Mouse (Mus musculus) liver, postnatal 0 days (tissue): ENCODE measurements at regions not wholly inside any gene's neighbourhood (a gene's known extent, or its start where the extent isn't known, plus 50 kb on each side); places are given as distances from the start of the nearest gene placed in this dataset.

ENCODE experiments used
- ATAC-seq: fragments of 200-750 bp; cut with Nextera tagmentation; 2 replicates; pipeline ENCODE4 v1.8.0; 2017; ENCODE audit warnings: mild to moderate bottlenecking, moderate library complexity
- DNase-seq: peaks from one replicate; pipeline ENCODE4 v3.0.0-alpha.2; 2016
- H3K27ac ChIP-seq: fragments of 300-500 bp; sonication (generic); 2 replicates; pipeline ENCODE4 v1.5.1; 2014; ENCODE audit warnings: antibody characterized with exemption, moderate library complexity, mild to moderate bottlenecking, low read depth
- H3K27me3 ChIP-seq: fragments of 300-500 bp; sonication (generic); 2 replicates; pipeline ENCODE4 v1.6.1; 2014; ENCODE audit warnings: low read length, control low read depth, mixed read lengths; ENCODE audit not compliant: insufficient read depth
- H3K36me3 ChIP-seq: fragments of 300-500 bp; sonication (generic); replicated peaks from 2 replicates; pipeline ENCODE4 v1.6.1; 2014; ENCODE audit warnings: mild to moderate bottlenecking, control low read depth, low read length, moderate library complexity, mixed read lengths; ENCODE audit not compliant: insufficient read depth
- H3K4me1 ChIP-seq: fragments of 300-500 bp; sonication (generic); 2 replicates; pipeline ENCODE4 v1.6.1; 2014; ENCODE audit warnings: antibody characterized with exemption, mild to moderate bottlenecking, control low read depth; ENCODE audit not compliant: insufficient read depth
- H3K4me2 ChIP-seq: fragments of 300-500 bp; sonication (generic); 2 replicates; pipeline ENCODE4 v1.6.1; 2014; ENCODE audit warnings: low read depth, mild to moderate bottlenecking, low read length, moderate library complexity, mixed read lengths
- H3K4me3 ChIP-seq: fragments of 300-500 bp; sonication (generic); 2 replicates; pipeline ENCODE4 v1.5.1; 2014; ENCODE audit warnings: low read depth, low read length
- H3K9ac ChIP-seq: fragments of 300-500 bp; sonication (generic); replicated peaks from 2 replicates; pipeline ENCODE4 v1.6.1; 2014; ENCODE audit warnings: mild to moderate bottlenecking, moderate library complexity
- H3K9me3 ChIP-seq: fragments of 300-500 bp; sonication (generic); 2 replicates; pipeline ENCODE4 v1.6.1; 2016; ENCODE audit warnings: mild to moderate bottlenecking, control low read depth, low read length, mixed read lengths
- CTCF ChIP-seq: sonication (generic); IDR thresholded peaks from 2 replicates; pipeline ENCODE4 v1.5.1; 2016; ENCODE audit warnings: antibody characterized with exemption, low read depth
- EP300 ChIP-seq: IDR thresholded peaks from 2 replicates; pipeline ENCODE4 v1.6.1; 2016; ENCODE audit warnings: antibody characterized with exemption, low read depth, mild to moderate bottlenecking
- WGBS: fragments of 180-500 bp; shearing (Covaris S2); extraction: QIAGEN DNeasy Blood & Tissue Kit; methylation state at CpG from one replicate; pipeline ENCODE4 v1.1.7; 2014; ENCODE audit not compliant: insufficient replicate concordance; 5-methylcytosine and 5-hydroxymethylcytosine counted together

DNA sequence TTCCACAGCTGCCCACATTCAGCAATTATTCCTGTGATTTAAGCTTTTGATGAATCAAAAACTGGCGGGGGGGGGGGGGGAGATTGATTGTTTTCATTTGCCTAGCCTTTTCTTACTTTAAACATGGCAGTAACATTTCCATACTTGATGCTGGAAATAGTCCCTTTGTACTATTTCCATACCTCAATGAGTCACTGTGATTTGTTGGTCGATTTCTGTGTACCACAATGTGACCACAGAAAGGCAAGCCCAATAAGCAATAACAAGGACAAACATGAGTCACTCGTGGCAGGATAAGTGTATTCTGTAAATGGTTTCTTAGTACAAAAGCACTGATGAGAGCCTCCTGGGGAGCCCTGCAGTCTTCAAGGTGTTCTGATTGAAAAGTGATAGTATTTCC is 121.8 kb upstream of the Pirt start:
- ATAC-seq (no peak), DNase-seq (no peak)
- no peak overlapping the region for H3K4me2 ChIP-seq
- WGBS, result 37% methylated on average over 3 of the region's 3 CpGs
- no peak overlapping the region for H3K9ac ChIP-seq
- no peaks in the 10 kb centered on the region for H3K4me1 ChIP-seq
- no peak overlapping the region for H3K27ac ChIP-seq
- no peaks in the 10 kb centered on the region for H3K9me3 ChIP-seq
- no peaks in the 10 kb centered on the region for H3K27me3 ChIP-seq
- TF ChIP-seq CTCF (no peak), EP300 (no peak)
- H3K4me3 ChIP-seq, result no peak overlapping the region
- H3K36me3 ChIP-seq, result no peaks in the 10 kb centered on the region

DNA sequence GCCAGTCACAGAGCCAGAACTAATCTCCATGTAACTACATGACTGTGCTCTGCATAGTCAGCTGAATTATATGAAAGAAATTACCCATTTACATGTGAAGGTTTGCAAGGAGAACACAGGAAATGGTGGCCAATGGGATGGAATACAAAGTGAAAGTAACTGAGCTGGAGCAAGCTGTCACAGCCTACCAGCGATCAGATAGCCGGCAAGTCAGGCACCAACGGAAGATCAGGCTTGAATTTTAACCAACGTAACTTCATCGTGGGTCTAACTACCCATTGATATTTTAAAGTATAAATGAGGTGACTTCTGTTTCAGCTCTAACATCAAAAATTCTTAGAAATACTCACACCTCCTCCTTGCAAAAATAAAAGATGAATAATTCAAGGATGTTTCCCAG is 104.9 kb upstream of the Pirt start:
- Histone ChIP-seq H3K4me3 (no peak overlapping the region), H3K4me2 (no peak overlapping the region), H3K4me1 (no peaks in the 10 kb centered on the region), H3K9ac (no peak overlapping the region), H3K36me3 (no peaks in the 10 kb centered on the region), H3K27ac (no peak overlapping the region), H3K9me3 (no peaks in the 10 kb centered on the region), H3K27me3 (no peaks in the 10 kb centered on the region)
- DNase-seq (no peak), ATAC-seq (no peak)
- TF ChIP-seq CTCF (no peak), EP300 (no peak)
- WGBS, result 78% methylated on average over 5 of the region's 5 CpGs

DNA sequence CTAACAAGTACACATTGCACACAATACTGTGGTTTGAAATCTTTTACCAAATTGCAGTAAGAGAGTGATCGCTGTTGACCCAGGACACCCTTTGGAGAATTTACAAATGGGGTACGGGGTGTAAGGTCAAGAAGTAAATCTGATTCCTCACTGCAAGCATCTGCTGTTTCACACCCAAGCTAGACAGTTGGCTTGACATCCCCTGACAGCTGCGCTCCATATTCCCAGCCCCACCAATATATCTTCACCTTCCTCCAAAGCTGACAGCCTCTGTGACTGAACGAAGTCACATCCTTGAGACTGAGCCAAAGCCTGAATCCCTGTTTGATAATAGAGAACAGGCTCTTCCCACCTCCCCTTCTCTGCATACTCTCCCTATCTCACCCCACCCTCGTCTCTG is 98.5 kb upstream of the Pirt start:
- Histone ChIP-seq H3K4me1 (no peaks in the 10 kb centered on the region), H3K9ac (no peak overlapping the region), H3K4me2 (no peak overlapping the region), H3K4me3 (no peak overlapping the region), H3K27ac (no peak overlapping the region), H3K27me3 (no peaks in the 10 kb centered on the region), H3K9me3 (no peaks in the 10 kb centered on the region), H3K36me3 (no peaks in the 10 kb centered on the region)
- DNase-seq (no peak), ATAC-seq (no peak)
- no peak for TF ChIP-seq EP300
- TF ChIP-seq CTCF, result no peak
- 56% methylated on average over 5 of the region's 5 CpGs for WGBS

DNA sequence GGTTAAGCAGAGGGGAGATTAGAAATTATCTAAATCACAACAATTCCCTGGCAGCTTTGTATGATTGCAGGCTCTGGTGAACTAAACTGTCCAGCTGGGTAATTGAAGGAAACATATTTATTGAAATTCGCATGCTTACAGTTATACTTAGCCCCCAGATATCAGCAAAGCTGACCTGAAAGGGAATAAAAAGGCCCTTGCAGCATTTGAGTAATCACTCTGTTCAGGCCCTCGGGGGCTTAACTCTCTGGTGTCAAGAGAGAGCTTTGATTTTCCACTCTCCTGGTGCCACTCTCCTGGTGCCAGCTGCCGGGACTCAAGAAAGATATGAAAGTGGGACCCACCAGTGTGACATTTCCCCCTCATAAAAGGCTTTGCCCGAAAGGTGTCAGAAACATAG is 98.0 kb upstream of the Pirt start:
- WGBS, result 54% methylated on average over 4 of the region's 4 CpGs
- no peak for ATAC-seq
- H3K9me3 ChIP-seq, result no peaks in the 10 kb centered on the region
- H3K4me3 ChIP-seq, result no peak overlapping the region
- TF ChIP-seq CTCF (no peak), EP300 (no peak)
- no peak overlapping the region for H3K27ac ChIP-seq
- no peaks in the 10 kb centered on the region for H3K4me1 ChIP-seq
- DNase-seq, result no peak
- H3K4me2 ChIP-seq, result no peak overlapping the region
- no peak overlapping the region for H3K9ac ChIP-seq
- no peaks in the 10 kb centered on the region for H3K36me3 ChIP-seq
- no peaks in the 10 kb centered on the region for H3K27me3 ChIP-seq

DNA sequence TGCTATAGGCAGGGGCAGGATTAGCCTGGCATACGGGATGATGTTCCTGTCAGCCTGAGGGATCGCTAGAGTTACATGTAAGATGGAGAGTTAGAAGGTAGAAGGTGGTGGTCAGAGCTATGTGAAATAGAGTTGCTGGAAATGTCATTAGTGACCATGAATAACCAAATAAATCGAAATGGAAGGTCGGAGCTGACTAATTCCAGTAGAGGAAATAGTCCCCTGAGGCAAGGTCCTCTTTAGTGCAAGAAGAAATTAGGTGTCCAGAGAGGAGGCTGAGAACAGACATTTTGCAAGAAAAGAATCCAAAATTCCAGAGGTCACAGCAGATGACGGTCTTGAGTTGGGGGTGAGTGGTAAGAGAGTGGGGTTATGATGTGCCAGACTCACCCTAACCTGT is 75.9 kb upstream of the Pirt start:
- WGBS, result 55% methylated on average over 5 of the region's 5 CpGs
- H3K4me3 ChIP-seq, result no peak overlapping the region
- ATAC-seq (no peak), DNase-seq (no peak)
- H3K9me3 ChIP-seq, result no peaks in the 10 kb centered on the region
- H3K36me3 ChIP-seq, result no peaks in the 10 kb centered on the region
- no peaks in the 10 kb centered on the region for H3K27me3 ChIP-seq
- H3K4me2 ChIP-seq, result no peak overlapping the region
- TF ChIP-seq EP300, result no peak
- no peak for TF ChIP-seq CTCF
- H3K27ac ChIP-seq, result no peak overlapping the region
- H3K4me1 ChIP-seq, result no peaks in the 10 kb centered on the region
- H3K9ac ChIP-seq, result no peak overlapping the region

DNA sequence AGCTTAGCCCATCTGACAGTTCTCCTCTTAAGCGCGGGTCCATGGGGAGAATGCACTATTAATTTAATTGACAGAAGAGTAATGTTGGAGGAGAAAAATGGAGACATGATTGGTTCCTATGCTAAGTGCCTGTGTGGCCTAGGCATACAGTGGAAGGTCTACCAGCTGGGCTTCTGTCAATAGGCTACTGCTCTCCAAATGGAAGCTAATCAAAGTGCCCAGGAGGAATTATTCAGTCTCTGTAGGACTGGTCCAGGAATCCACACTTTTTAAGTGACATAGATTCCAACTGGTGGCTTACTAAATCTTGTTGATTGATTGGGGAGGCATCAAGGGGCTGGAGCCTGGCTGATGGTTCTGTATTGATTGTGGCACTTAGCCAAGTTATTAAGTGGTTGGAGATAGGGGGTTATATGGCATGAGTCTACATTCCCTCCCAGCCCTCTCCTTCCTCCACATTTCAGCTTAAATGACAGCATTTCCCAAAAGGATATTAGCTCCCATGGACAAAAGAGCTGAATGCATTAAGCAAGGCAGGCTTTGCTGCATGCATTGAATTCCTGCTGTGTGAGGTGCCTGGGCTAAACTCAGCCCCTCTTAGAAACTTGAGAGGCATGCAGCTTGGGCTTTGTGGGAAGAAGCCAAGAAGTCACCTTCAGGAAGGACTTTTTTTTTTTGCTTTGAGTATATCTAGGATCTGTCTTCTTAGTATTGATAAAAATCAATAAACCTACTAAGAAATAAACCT is 75.0 kb upstream of the Pirt start:
- ATAC-seq (no peak), DNase-seq (no peak)
- Histone ChIP-seq H3K27me3 (no peaks in the 10 kb centered on the region), H3K4me3 (no peak overlapping the region), H3K4me2 (no peak overlapping the region), H3K9me3 (no peaks in the 10 kb centered on the region), H3K36me3 (no peaks in the 10 kb centered on the region), H3K9ac (no peak overlapping the region), H3K4me1 (no peaks in the 10 kb centered on the region), H3K27ac (no peak overlapping the region)
- TF ChIP-seq CTCF, result no peak
- TF ChIP-seq EP300, result no peak
- WGBS, result 87% methylated on average over 2 of the region's 2 CpGs

DNA sequence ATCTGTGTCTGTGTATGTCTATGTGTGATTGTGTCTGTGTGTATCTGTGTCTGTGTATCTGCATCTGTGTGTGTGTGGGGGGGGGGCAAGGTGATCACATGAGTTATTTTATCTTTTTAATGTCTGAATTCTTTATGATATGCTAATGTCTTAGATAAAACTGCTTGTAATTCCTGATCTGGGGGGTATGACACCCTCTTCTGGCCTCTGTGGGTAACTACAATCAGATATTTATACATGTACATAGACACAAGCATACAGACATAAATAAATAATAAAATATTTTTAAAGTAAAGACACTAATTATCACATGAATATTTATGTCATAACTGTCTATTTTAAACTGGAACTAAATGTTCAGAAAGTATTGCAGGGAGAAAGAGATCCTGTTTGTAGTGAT is 66.5 kb upstream of the Pirt start:
- H3K4me2 ChIP-seq, result no peak overlapping the region
- H3K4me3 ChIP-seq, result no peak overlapping the region
- H3K27ac ChIP-seq, result no peak overlapping the region
- no peak for ATAC-seq
- no peak overlapping the region for H3K9ac ChIP-seq
- no peaks in the 10 kb centered on the region for H3K9me3 ChIP-seq
- no peaks in the 10 kb centered on the region for H3K36me3 ChIP-seq
- no peaks in the 10 kb centered on the region for H3K27me3 ChIP-seq
- TF ChIP-seq EP300 (no peak), CTCF (no peak)
- no peaks in the 10 kb centered on the region for H3K4me1 ChIP-seq
- DNase-seq, result no peak
